Mouse (Mus musculus) midbrain, embryonic 14.5 days (tissue): Measurements from ENCODE around the gene Sik3. TPM values are rescaled to one million over a fixed set of nuclear protein-coding genes. Genes with fewer than 3 reads are reported as not detected.

Source experiments
- ATAC-seq: fragments of 200-750 bp; cut with Nextera tagmentation; 2 replicates; pipeline ENCODE4 v1.8.0; 2017; ENCODE audit warnings: moderate number of reproducible peaks, moderate library complexity; ENCODE audit not compliant: low FRiP score, low TSS enrichment
- DNase-seq: peaks from one replicate; pipeline ENCODE4 v3.0.0-alpha.2; 2015
- H3K27ac ChIP-seq: fragments of 300-500 bp; sonication (generic); replicated peaks from 2 replicates; pipeline ENCODE4 v1.5.1; 2014; ENCODE audit warnings: mild to moderate bottlenecking, low read depth, low read length, moderate library complexity
- H3K27me3 ChIP-seq: fragments of 300-500 bp; sonication (generic); 2 replicates; pipeline ENCODE4 v1.6.1; 2014; ENCODE audit warnings: low read length, control low read depth, mixed read lengths; ENCODE audit not compliant: control insufficient read depth, insufficient read depth
- H3K36me3 ChIP-seq: fragments of 300-500 bp; sonication (generic); 2 replicates; pipeline ENCODE4 v1.6.1; 2014; ENCODE audit warnings: low read length, control low read depth; ENCODE audit not compliant: control insufficient read depth, insufficient read depth
- H3K4me1 ChIP-seq: fragments of 300-500 bp; sonication (generic); 2 replicates; pipeline ENCODE4 v1.6.1; 2014; ENCODE audit warnings: mild to moderate bottlenecking, antibody characterized with exemption, low read length, control low read depth; ENCODE audit not compliant: control insufficient read depth, insufficient read depth
- H3K4me2 ChIP-seq: fragments of 300-500 bp; sonication (generic); 2 replicates; pipeline ENCODE4 v1.6.1; 2014; ENCODE audit warnings: mild to moderate bottlenecking, low read length, moderate library complexity
- H3K4me3 ChIP-seq: fragments of 300-500 bp; sonication (generic); replicated peaks from 2 replicates; pipeline ENCODE4 v1.5.1; 2014; ENCODE audit warnings: low read depth, low read length
- H3K9ac ChIP-seq: fragments of 300-500 bp; sonication (generic); replicated peaks from 2 replicates; pipeline ENCODE4 v1.6.1; 2014; ENCODE audit warnings: mild to moderate bottlenecking, low read length, moderate library complexity
- H3K9me3 ChIP-seq: fragments of 300-500 bp; sonication (generic); 2 replicates; pipeline ENCODE4 v1.6.1; 2016; ENCODE audit warnings: low read length, control low read depth, mixed read lengths; ENCODE audit not compliant: control insufficient read depth
- WGBS: fragments of 180-500 bp; shearing (Covaris S2); extraction: QIAGEN DNeasy Blood & Tissue Kit; methylation state at CpG from one replicate; pipeline ENCODE4 v1.1.7; 2014; 5-methylcytosine and 5-hydroxymethylcytosine counted together
- polyA plus RNA-seq: library from polyadenylated mRNA; unstranded; fragments of >200 nt; fragmentation: Nextera tagmentation; extraction: Ambion mirVana; gene quantifications from 2 replicates; pipeline ENCODE4 v1.2.1, GENCODE M21; 2014

The Sik3 gene
- polyA plus RNA-seq, 1 experiment from 2014 or later, result 10.3 TPM

GRCm38 (mm10) chr9:46175938-46176375, 163.3 kb downstream of the Sik3 start:
- Histone ChIP-seq H3K27ac (no peak overlapping the region), H3K4me2 (no peak overlapping the region), H3K9ac (no peak overlapping the region), H3K27me3 (no peaks in the 10 kb centered on the region), H3K36me3 (peaks cover 8% of the 10 kb centered on the region; the same call in 1 of the 2 replicates), H3K9me3 (no peaks in the 10 kb centered on the region), H3K4me1 (no peaks in the 10 kb centered on the region), H3K4me3 (no peak overlapping the region)
- ATAC-seq (no peak), DNase-seq (no peak)
- 86% methylated on average over 1 of the region's 1 CpGs for WGBS

- ATAC-seq, result no peak
Observed at GRCm38 (mm10) chr9:46176613-46177012, 164.0 kb downstream of the Sik3 start.

GRCm38 (mm10) chr9:46178595-46178994, 166.0 kb downstream of the Sik3 start:
- H3K27me3 ChIP-seq, result no peaks in the 10 kb centered on the region
- no peak overlapping the region for H3K27ac ChIP-seq
- no peak for DNase-seq
- H3K36me3 ChIP-seq, result peaks cover 12% of the 10 kb centered on the region; the same call in 1 of the 2 replicates
- no peaks in the 10 kb centered on the region for H3K9me3 ChIP-seq
- ATAC-seq, result no peak
- no peak overlapping the region for H3K9ac ChIP-seq
- H3K4me2 ChIP-seq, result no peak overlapping the region
- no peak overlapping the region for H3K4me3 ChIP-seq
- no peaks in the 10 kb centered on the region for H3K4me1 ChIP-seq
- WGBS, result 90% methylated on average over 9 of the region's 9 CpGs

More at GRCm38 (mm10) chr9:46176613-46177012, 164.0 kb downstream of the Sik3 start:
- H3K27ac ChIP-seq, result no peak overlapping the region
- H3K9ac ChIP-seq, result no peak overlapping the region
- no peaks in the 10 kb centered on the region for H3K9me3 ChIP-seq
- no peaks in the 10 kb centered on the region for H3K4me1 ChIP-seq
- H3K27me3 ChIP-seq, result no peaks in the 10 kb centered on the region
- H3K36me3 ChIP-seq, result peaks cover 12% of the 10 kb centered on the region; the same call in 1 of the 2 replicates
- no peak overlapping the region for H3K4me3 ChIP-seq
- H3K4me2 ChIP-seq, result no peak overlapping the region
- 89% methylated on average over 4 of the region's 4 CpGs for WGBS
- no peak for DNase-seq

GRCm38 (mm10) chr9:46181297-46181696, 168.7 kb downstream of the Sik3 start:
- DNase-seq (no peak), ATAC-seq (no peak)
- no peaks in the 10 kb centered on the region for H3K27me3 ChIP-seq
- H3K9me3 ChIP-seq, result no peaks in the 10 kb centered on the region
- peaks cover 12% of the 10 kb centered on the region for H3K36me3 ChIP-seq
- no peak overlapping the region for H3K27ac ChIP-seq
- H3K9ac ChIP-seq, result no peak overlapping the region
- WGBS, result 90% methylated on average over 8 of the region's 8 CpGs
- no peak overlapping the region for H3K4me3 ChIP-seq
- no peak overlapping the region for H3K4me2 ChIP-seq
- H3K4me1 ChIP-seq, result no peaks in the 10 kb centered on the region

GRCm38 (mm10) chr9:46184542-46184941, 171.9 kb downstream of the Sik3 start:
- Histone ChIP-seq H3K4me3 (no peak overlapping the region), H3K36me3 (peaks cover 4% of the 10 kb centered on the region; the same call in 1 of the 2 replicates), H3K27ac (no peak overlapping the region), H3K27me3 (no peaks in the 10 kb centered on the region), H3K9me3 (no peaks in the 10 kb centered on the region), H3K4me1 (peaks cover 3% of the 10 kb centered on the region; the same call in 1 of the 2 replicates), H3K9ac (no peak overlapping the region), H3K4me2 (no peak overlapping the region)
- DNase-seq, result no peak
- 85% methylated on average over 5 of the region's 5 CpGs for WGBS
- no peak for ATAC-seq

GRCm38 (mm10) chr9:46185191-46185590, 172.6 kb downstream of the Sik3 start:
- Histone ChIP-seq H3K27me3 (no peaks in the 10 kb centered on the region), H3K9ac (no peak overlapping the region), H3K9me3 (no peaks in the 10 kb centered on the region), H3K27ac (no peak overlapping the region), H3K4me2 (no peak overlapping the region), H3K4me3 (no peak overlapping the region), H3K36me3 (peaks cover 4% of the 10 kb centered on the region; the same call in 1 of the 2 replicates), H3K4me1 (peaks cover 3% of the 10 kb centered on the region; the same call in 1 of the 2 replicates)
- DNase-seq, result peak; percentile 53
- no peak for ATAC-seq
- WGBS, result 55% methylated on average over 2 of the region's 2 CpGs

GRCm38 (mm10) chr9:46186387-46186786, 173.8 kb downstream of the Sik3 start:
- DNase-seq (no peak), ATAC-seq (no peak)
- Histone ChIP-seq H3K4me1 (peaks cover 3% of the 10 kb centered on the region; the same call in 1 of the 2 replicates), H3K9ac (no peak overlapping the region), H3K4me3 (no peak overlapping the region), H3K36me3 (peaks cover 2% of the 10 kb centered on the region; the same call in 1 of the 2 replicates), H3K27ac (no peak overlapping the region), H3K9me3 (no peaks in the 10 kb centered on the region), H3K27me3 (no peaks in the 10 kb centered on the region), H3K4me2 (no peak overlapping the region)
- WGBS, result 84% methylated on average over 1 of the region's 1 CpGs

GRCm38 (mm10) chr9:46188370-46188769, 175.8 kb downstream of the Sik3 start:
- ATAC-seq, result no peak

GRCm38 (mm10) chr9:46188956-46189355, 176.3 kb downstream of the Sik3 start:
- no peaks in the 10 kb centered on the region for H3K9me3 ChIP-seq
- H3K27me3 ChIP-seq, result no peaks in the 10 kb centered on the region
- H3K9ac ChIP-seq, result no peak overlapping the region
- peak; percentile 26 for DNase-seq
- 60% methylated on average over 5 of the region's 5 CpGs for WGBS
- no peak for ATAC-seq
- H3K4me2 ChIP-seq, result no peak overlapping the region
- H3K4me1 ChIP-seq, result peaks cover 3% of the 10 kb centered on the region; the same call in 1 of the 2 replicates
- no peak overlapping the region for H3K4me3 ChIP-seq
- 0 out of 2 replicates have a peak overlapping the region, but pooled peaks have one; percentile 41 for H3K27ac ChIP-seq
- no peaks in the 10 kb centered on the region; the same call in 1 of the 2 replicates for H3K36me3 ChIP-seq

More at GRCm38 (mm10) chr9:46188370-46188769, 175.8 kb downstream of the Sik3 start:
- Histone ChIP-seq H3K27me3 (no peaks in the 10 kb centered on the region), H3K4me2 (no peak overlapping the region), H3K36me3 (no peaks in the 10 kb centered on the region; the same call in 1 of the 2 replicates), H3K9ac (no peak overlapping the region), H3K27ac (no peak overlapping the region), H3K9me3 (no peaks in the 10 kb centered on the region), H3K4me1 (peaks cover 3% of the 10 kb centered on the region; the same call in 1 of the 2 replicates), H3K4me3 (no peak overlapping the region)
- no peak for DNase-seq
- WGBS, result 84% methylated on average over 4 of the region's 4 CpGs
